In genomic region chr14:72982981-72983436, GRCm38 (mm10) we compare ENCODE assay signal across 9 mouse cellular contexts.
A peak's percentile ranks its signal among the peaks of the same experiment; 100 is the strongest.
DNase-seq lines count a peak whose midpoint lies in the region; ATAC-seq lines count a peak whose summit lies in the region.
"Had no signal": no experiment of that assay in that cellular context is flagged by ENCODE, and none has a peak within 500 bp of the region (broad histone marks: within the 10 kb centered on the region; RNA-seq: fewer than 3 reads in every experiment).

No protein-coding gene starts in this region.

- no peaks in the 10 kb centered on the region for H3K27me3 ChIP-seq in embryonic facial prominence, embryonic 10.5 days (replicated peaks; ENCODE audit: low read depth, poor library complexity, severe bottlenecking)
- H3K27me3 ChIP-seq in hindbrain, embryonic 13.5 days: no peaks in the 10 kb centered on the region
- H3K27me3 ChIP-seq in midbrain, embryonic 15.5 days (replicated peaks): no peaks in the 10 kb centered on the region

- no peaks in the 10 kb centered on the region for H3K9me3 ChIP-seq in embryonic facial prominence, embryonic 10.5 days
- H3K9me3 ChIP-seq in hindbrain, embryonic 13.5 days: peaks cover 3% of the 10 kb centered on the region; the same call in 1 of the 2 replicates
- no peaks in the 10 kb centered on the region for H3K9me3 ChIP-seq in midbrain, embryonic 15.5 days
- H3K9me3 ChIP-seq: G1E had no signal

- H3K9ac ChIP-seq in hindbrain, embryonic 13.5 days: peak overlapping the region; percentile 60
- no peak overlapping the region for H3K9ac ChIP-seq in midbrain, embryonic 15.5 days

- WGBS in embryonic facial prominence, embryonic 10.5 days: 82% methylated on average over 12 of the region's 12 CpGs
- 44% methylated on average over 12 of the region's 12 CpGs for WGBS in hindbrain, embryonic 13.5 days
- WGBS in midbrain, embryonic 15.5 days: 51% methylated on average over 12 of the region's 12 CpGs

- no peak overlapping the region for H3K27ac ChIP-seq in embryonic facial prominence, embryonic 10.5 days (replicated peaks)
- H3K27ac ChIP-seq in hindbrain, embryonic 13.5 days: peak overlapping the region; percentile 49; the same call in 1 of the 2 replicates
- peak overlapping the region; percentile 63 for H3K27ac ChIP-seq in midbrain, embryonic 15.5 days

- intact Hi-C loops in heart, postnatal 25 days (cut with DNase I): loop anchor here (10.0 kb wide), 1 partner anchor 268 kb away; the partner anchor contains the start of gene Fndc3a

- H3K4me2 ChIP-seq in hindbrain, embryonic 13.5 days: peak overlapping the region; percentile 50
- peak overlapping the region; percentile 49 for H3K4me2 ChIP-seq in midbrain, embryonic 15.5 days

- peak; percentile 92 for DNase-seq in heart, adult 11 months
- DNase-seq in heart, postnatal 25 days (ENCODE audit: low spot score): no peak
- peak; percentile 59 for DNase-seq in 3134 (ENCODE audit: extremely low read depth, insufficient read length, low spot score)
- no peak for DNase-seq in embryonic facial prominence, embryonic 10.5 days (ENCODE audit: low spot score)
- no peak for DNase-seq in urinary bladder, adult 2 months (ENCODE audit: low spot score)
- DNase-seq in spleen, postnatal 10 days (ENCODE audit: low spot score in 2 of 2): no peak

- peaks cover 4% of the 10 kb centered on the region; the same call in 1 of the 2 replicates for H3K4me1 ChIP-seq in embryonic facial prominence, embryonic 10.5 days
- peaks cover 11% of the 10 kb centered on the region for H3K4me1 ChIP-seq in hindbrain, embryonic 13.5 days (replicated peaks)
- H3K4me1 ChIP-seq in midbrain, embryonic 15.5 days: peaks cover 13% of the 10 kb centered on the region

- 0 out of 2 replicates have a peak overlapping the region, but pooled peaks have one; percentile 16 for H3K4me3 ChIP-seq in embryonic facial prominence, embryonic 10.5 days
- H3K4me3 ChIP-seq in hindbrain, embryonic 13.5 days: peak overlapping the region; percentile 32
- peak overlapping the region; percentile 21; the same call in 1 of the 2 replicates for H3K4me3 ChIP-seq in midbrain, embryonic 15.5 days

- H3K36me3 ChIP-seq in embryonic facial prominence, embryonic 10.5 days (replicated peaks): no peaks in the 10 kb centered on the region
- H3K36me3 ChIP-seq in hindbrain, embryonic 13.5 days: no peaks in the 10 kb centered on the region
- H3K36me3 ChIP-seq in midbrain, embryonic 15.5 days (replicated peaks): no peaks in the 10 kb centered on the region
- H3K36me3 ChIP-seq: G1E had no signal

- ATAC-seq in hindbrain, embryonic 13.5 days (ENCODE audit: low FRiP score): peak; percentile 63
- peak; percentile 77 for ATAC-seq in midbrain, embryonic 15.5 days (replicated peaks)

Comparison
In these comparisons a context has a peak if more than half of its experiments do, and no peak if none do; other contexts are left out.
1. DNase-seq: peak in heart, adult 11 months (single experiment) and 3134 (single experiment); none in heart, postnatal 25 days (single experiment), embryonic facial prominence, embryonic 10.5 days (single experiment), urinary bladder, adult 2 months (single experiment) and spleen, postnatal 10 days (0 of 2).
2. Peak in every context shown above with its lines, with median percentiles within 50 percentile points of each other: H3K4me3 ChIP-seq.